Mouse (Mus musculus) embryonic facial prominence, embryonic 11.5 days (tissue): ENCODE results near the gene Klc3. TPM values are rescaled to one million over a fixed set of nuclear protein-coding genes. Genes with fewer than 3 reads are reported as not detected.

ENCODE experiments used
- microRNA counts: library from miRNA; unstranded; fragments of <30 nt; microRNA quantifications from one replicate; lab custom pipeline; 2016
- microRNA-seq: library from miRNA; unstranded; fragments of <30 nt; microRNA quantifications from one replicate; pipeline ENCODE4, GENCODE M21; 2016; ENCODE audit warnings: borderline number of aligned reads
- polyA plus RNA-seq: library from polyadenylated mRNA; unstranded; fragments of >200 nt; fragmentation: Nextera tagmentation; extraction: Ambion mirVana; gene quantifications from 2 replicates; pipeline ENCODE4 v1.2.1, GENCODE M21; 2014

Klc3 gene
- polyA plus RNA-seq, 1 experiment from 2014 or later: 3.9 TPM

MicroRNAs encoded within 50 kb of the gene (microRNA counts, 519-probe panel; counts per million panel counts)
- microRNA mmu-miR-343 (lab: Ali Mortazavi, UCI): not detected

Small RNA genes within 50 kb of the gene (microRNA-seq; reads per million reads assigned to microRNA genes)
- not detected for gene Mir343

Other genes starting within 250 kb of the Klc3 start
- gene Gipr, start 238.0 kb downstream of the Klc3 start, polyA plus RNA-seq: 0.15 and 0.77 TPM in 2 replicates
- gene Eml2, start 227.7 kb downstream of the Klc3 start, polyA plus RNA-seq: 2.1 and 2.3 TPM in 2 replicates
- 1.4 and 1.8 TPM in 2 replicates for gene Gpr4, start 191.6 kb downstream of the Klc3 start, polyA plus RNA-seq
- 39.5 and 45.5 TPM in 2 replicates for gene Opa3, start 175.8 kb downstream of the Klc3 start, polyA plus RNA-seq
- gene Vasp, start 132.3 kb downstream of the Klc3 start, polyA plus RNA-seq: 53.2 and 54.9 TPM in 2 replicates
- gene Ppm1n, start 124.0 kb downstream of the Klc3 start, polyA plus RNA-seq: not detected in 2 replicates
- gene Rtn2, start 121.5 kb downstream of the Klc3 start, polyA plus RNA-seq: 15.8 and 17.5 TPM in 2 replicates
- not detected in 2 replicates for gene Fosb, start 94.1 kb downstream of the Klc3 start, polyA plus RNA-seq
- 87.1 and 94.5 TPM in 2 replicates for gene Ercc1, start 59.3 kb downstream of the Klc3 start, polyA plus RNA-seq
- gene Cd3eap, start 44.6 kb downstream of the Klc3 start, polyA plus RNA-seq: 20.1 and 21.5 TPM in 2 replicates
- gene Ppp1r13l, start 44.4 kb downstream of the Klc3 start, polyA plus RNA-seq: 4.7 and 5.2 TPM in 2 replicates
- gene Ercc2, start 22.1 kb downstream of the Klc3 start, polyA plus RNA-seq: 7.1 and 8.2 TPM in 2 replicates
- gene Ckm, start 672 bp upstream of the Klc3 start, polyA plus RNA-seq: 0.17 TPM in 1 of 2 replicates, not detected in the other
- gene Mark4, start 54.7 kb upstream of the Klc3 start, polyA plus RNA-seq: 7.9 and 8.6 TPM in 2 replicates
- gene Exoc3l2, start 59.2 kb upstream of the Klc3 start, polyA plus RNA-seq: 1.2 and 1.7 TPM in 2 replicates
- 2.3 and 2.6 TPM in 2 replicates for gene Bloc1s3, start 104.3 kb upstream of the Klc3 start, polyA plus RNA-seq
- gene Trappc6a, start 104.3 kb upstream of the Klc3 start, polyA plus RNA-seq: 51.7 and 58.2 TPM in 2 replicates
- 0.08 TPM in 1 of 2 replicates, not detected in the other for gene Nkpd1, start 113.7 kb upstream of the Klc3 start, polyA plus RNA-seq
- gene Ppp1r37, start 159.0 kb upstream of the Klc3 start, polyA plus RNA-seq: 3.6 and 3.7 TPM in 2 replicates
- gene Zfp296, start 173.2 kb upstream of the Klc3 start, polyA plus RNA-seq: 0.22 and 0.31 TPM in 2 replicates
- 158 and 167 TPM in 2 replicates for gene Gemin7, start 173.5 kb upstream of the Klc3 start, polyA plus RNA-seq
- gene Clasrp, start 200.4 kb upstream of the Klc3 start, polyA plus RNA-seq: 36.0 and 37.4 TPM in 2 replicates
- 3.8 and 4.3 TPM in 2 replicates for gene Relb, start 225.3 kb upstream of the Klc3 start, polyA plus RNA-seq